Mouse (Mus musculus) c-Kit-positive CD71-negative TER-119-negative erythroid progenitor cells, embryonic 14.5 days (primary cell): ENCODE data around the gene Pkd1.

Experiments used
- DNase-seq: peaks from one replicate; pipeline ENCODE4 v3.0.0-alpha.2; 2013; ENCODE audit warnings: low read depth

Gene Pkd1

GRCm38 (mm10) chr17:24608370-24608769 is 58.7 kb downstream of the Pkd1 start:
- no peak for DNase-seq

- DNase-seq, result no peak
Observed at GRCm38 (mm10) chr17:24608874-24609273, 59.2 kb downstream of the Pkd1 start.

GRCm38 (mm10) chr17:24610711-24611110 is 61.1 kb downstream of the Pkd1 start:
- no peak for DNase-seq

- peak; percentile 42 for DNase-seq
Observed at GRCm38 (mm10) chr17:24617561-24618194, 68.0 kb downstream of the Pkd1 start.

- DNase-seq, result no peak
Observed at GRCm38 (mm10) chr17:24625472-24625871, 75.8 kb downstream of the Pkd1 start.

GRCm38 (mm10) chr17:24628646-24629045 is 79.0 kb downstream of the Pkd1 start:
- DNase-seq, result peak; percentile 66

GRCm38 (mm10) chr17:24630072-24630471 is 80.4 kb downstream of the Pkd1 start:
- DNase-seq, result no peak

- peak; percentile 88 for DNase-seq
Observed at GRCm38 (mm10) chr17:24632167-24632812, 82.7 kb downstream of the Pkd1 start, which contains the start of the genes Tsc2 and Nthl1. Tsc2 (minus strand) TSS chr17:24632630. Nthl1 (plus strand) TSS chr17:24632680.

GRCm38 (mm10) chr17:24632813-24633449 is 83.3 kb downstream of the Pkd1 start:
- no peak for DNase-seq

GRCm38 (mm10) chr17:24633831-24634230 is 84.2 kb downstream of the Pkd1 start:
- DNase-seq, result no peak

- no peak for DNase-seq
Observed at GRCm38 (mm10) chr17:24635024-24635423, 85.4 kb downstream of the Pkd1 start.

- DNase-seq, result no peak
Observed at GRCm38 (mm10) chr17:24635694-24636093, 86.1 kb downstream of the Pkd1 start.

GRCm38 (mm10) chr17:24636781-24637481 is 87.3 kb downstream of the Pkd1 start:
- no peak for DNase-seq

- no peak for DNase-seq
Observed at GRCm38 (mm10) chr17:24638214-24638613, 88.6 kb downstream of the Pkd1 start.

GRCm38 (mm10) chr17:24638840-24639239 is 89.2 kb downstream of the Pkd1 start:
- no peak for DNase-seq

GRCm38 (mm10) chr17:24639571-24639988 is 89.9 kb downstream of the Pkd1 start:
- no peak for DNase-seq

- no peak for DNase-seq
Observed at GRCm38 (mm10) chr17:24640119-24640518, 90.5 kb downstream of the Pkd1 start.

GRCm38 (mm10) chr17:24640581-24640980 is 90.9 kb downstream of the Pkd1 start:
- DNase-seq, result no peak

GRCm38 (mm10) chr17:24641944-24642343 is 92.3 kb downstream of the Pkd1 start:
- no peak for DNase-seq

GRCm38 (mm10) chr17:24642791-24643343 is 93.2 kb downstream of the Pkd1 start:
- no peak for DNase-seq

- DNase-seq, result no peak
Observed at GRCm38 (mm10) chr17:24644030-24644715, 94.5 kb downstream of the Pkd1 start.
